Mouse (Mus musculus) B cell, adult 2 months (primary cell): ENCODE data around the gene Ndufa5.

ENCODE experiments used
- DNase-seq, 2 experiments: peaks; one replicate each; pipeline ENCODE4 v3.0.0; 2022

Gene Ndufa5

DNA sequence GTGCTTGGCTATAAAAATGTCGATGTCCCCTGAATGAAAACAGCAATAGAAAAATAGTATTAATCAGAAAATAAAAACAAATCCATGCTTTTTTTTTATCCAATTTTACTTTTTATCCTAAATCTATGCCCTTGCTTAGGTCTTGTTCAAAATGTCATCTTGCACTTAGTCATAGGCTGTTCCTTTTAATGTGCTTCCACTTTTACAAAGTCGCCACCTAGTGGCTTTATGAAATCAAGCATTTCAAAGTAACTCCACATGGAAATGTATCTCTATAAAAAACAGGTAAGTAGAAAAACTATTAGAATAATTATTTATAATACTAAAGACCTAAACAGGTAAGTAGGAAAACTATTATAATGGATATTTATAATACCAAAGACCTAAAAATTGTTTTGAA is 11.6 kb downstream of the Ndufa5 start:
- DNase-seq, result no peak

DNA sequence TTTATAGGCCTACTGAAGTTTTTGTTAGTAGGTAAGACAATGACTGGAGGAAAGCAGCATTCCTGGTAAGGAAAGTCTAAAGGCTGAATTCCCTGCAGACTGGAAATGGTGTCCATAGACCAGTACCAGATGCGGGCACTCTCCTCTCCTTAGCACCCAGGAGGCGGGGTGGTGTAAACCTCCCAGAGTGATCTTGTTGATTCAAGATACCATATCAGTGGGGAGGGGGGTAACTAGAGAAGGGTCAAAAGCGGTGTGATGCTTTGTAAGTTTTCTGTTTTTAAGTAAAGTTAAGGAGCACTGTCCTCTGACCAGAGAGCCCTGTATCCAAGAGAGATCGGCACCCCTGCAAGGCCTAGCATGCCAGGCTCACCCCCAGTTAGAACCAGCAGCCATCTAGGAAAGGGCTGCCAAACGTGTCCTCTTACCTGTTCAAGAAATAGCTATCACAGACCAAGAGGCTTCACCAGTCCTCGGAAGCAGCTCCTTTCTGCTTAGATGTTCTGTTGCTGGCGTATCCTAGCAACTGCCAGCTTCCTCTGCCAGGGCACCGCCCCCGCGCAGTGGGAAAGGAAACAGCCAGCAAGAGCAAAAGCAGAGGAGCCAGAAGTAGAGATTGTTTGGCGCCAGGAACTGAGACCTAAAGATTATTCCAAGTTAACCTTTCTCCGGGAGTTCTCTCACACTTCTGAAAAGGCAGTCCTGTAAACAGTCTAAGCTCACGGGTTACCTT is 13.1 kb downstream of the Ndufa5 start, which contains the start of gene Iqub:
Iqub (minus strand) TSS at position 516 of the 733 bp plus-strand sequence.
- peak in 1 of 2 experiments; percentile 12 for DNase-seq

DNA sequence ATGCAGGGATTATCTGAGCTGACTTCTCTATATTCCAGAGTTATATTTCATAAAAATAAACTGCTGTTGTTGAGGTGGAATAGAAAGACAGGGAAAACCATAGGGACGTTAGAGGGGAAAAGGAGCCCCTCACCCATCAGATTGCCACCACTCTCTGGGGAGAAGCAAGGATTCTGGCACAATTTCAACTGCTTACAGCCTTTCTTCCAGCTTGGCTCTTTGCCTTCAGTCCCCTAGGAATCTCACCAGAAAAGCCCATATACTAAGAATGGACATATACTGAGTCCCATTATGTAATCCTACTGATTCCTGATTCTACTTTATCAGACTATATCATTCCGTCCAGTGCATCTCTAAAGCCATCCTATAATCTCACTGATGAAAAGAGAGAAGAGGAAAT is 23.7 kb downstream of the Ndufa5 start:
- no peak for DNase-seq

DNA sequence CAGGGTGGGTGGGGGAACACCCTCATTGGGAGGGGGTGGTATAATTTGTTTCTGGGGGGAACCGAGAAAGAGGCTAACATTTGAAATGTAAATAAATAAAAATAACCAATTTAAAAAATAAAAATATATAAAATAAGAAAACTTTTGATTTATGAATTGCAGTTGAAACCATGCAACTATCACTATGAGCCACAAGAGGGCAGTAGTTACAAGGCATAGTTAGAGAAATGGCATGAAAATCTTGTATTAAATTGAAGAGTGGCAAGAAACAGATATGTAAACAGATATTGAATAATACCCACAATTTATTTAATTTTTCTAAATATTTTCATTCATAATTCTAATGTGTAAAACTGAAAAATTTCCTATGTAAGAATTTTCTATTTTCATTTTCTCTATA is 37.5 kb downstream of the Ndufa5 start:
- no peak for DNase-seq

DNA sequence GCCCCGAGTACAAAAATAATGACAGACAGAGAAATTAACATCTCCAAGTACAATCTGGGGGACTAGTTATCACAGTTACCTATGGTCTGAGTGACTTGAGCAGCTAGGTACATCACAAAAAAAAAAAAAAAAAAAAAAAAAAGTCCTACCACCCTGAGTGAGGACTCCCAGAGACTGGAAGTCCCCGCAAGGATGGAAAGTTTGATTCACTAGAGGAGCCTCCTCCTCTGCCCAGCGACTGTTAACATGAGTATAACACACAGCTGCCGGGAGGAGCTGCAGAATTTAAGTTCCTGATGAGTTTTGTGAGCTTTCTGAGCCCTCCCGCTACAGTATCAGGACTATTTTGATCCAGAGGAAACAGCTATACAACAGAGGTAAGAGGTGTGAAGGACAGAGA is 41.3 kb downstream of the Ndufa5 start:
- DNase-seq, result no peak

DNA sequence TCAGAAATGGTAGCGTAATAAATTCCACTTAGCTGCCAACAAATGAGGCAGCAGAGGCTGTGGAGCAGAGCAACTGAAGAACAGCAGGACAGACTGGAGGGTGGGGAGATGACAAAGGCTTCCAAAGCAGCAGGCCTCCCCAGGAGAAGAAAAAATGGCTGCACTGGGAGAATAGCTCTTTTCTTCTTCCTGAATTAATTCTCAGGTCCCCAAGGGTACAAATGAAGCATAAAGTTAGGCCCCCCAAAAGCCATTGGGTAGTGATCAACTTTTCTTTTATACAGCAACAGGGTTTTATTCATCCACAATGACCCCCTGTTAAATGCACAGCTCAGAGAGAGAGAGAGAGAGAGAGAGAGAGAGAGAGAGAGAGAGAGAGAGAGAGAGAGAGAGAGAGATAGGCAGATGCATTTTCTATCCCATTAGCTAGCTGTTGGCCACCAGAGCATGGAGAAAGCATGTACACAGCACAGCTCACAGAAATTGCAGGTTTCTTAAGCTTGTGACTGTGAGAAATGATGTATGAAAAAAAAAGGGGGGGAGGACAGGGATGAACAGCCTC is 57.2 kb downstream of the Ndufa5 start:
- DNase-seq, result no peak

DNA sequence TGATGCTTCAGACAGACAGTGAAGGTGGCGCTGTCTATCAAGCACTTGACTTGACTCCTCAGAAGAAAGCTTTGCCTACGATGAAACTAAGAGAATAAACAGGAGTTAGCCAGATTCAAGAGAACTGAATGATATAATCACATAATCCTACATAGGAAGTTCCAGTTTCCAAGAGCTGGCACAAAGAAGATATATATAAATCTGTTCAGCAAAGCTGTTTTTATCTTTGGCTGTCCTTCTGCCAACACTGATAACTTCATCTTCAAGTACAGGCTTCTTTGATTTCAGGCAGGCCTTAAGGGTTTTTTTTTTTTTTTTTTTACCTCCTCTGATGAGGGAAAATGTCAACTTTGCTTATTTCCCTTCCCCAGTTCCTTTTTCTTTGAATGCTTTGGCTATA is 57.7 kb downstream of the Ndufa5 start:
- no peak for DNase-seq
